Mouse (Mus musculus) ES-E14 (cell line): ENCODE measurements around the gene Wfdc3. TPM values are rescaled to one million over a fixed set of nuclear protein-coding genes. Genes with fewer than 3 reads are reported as not detected.

ENCODE experiments used
- DNase-seq: peaks from one replicate; pipeline ENCODE4 v3.0.0-alpha.2; 2013; ENCODE audit warnings: low read depth, low spot score
- H3K27ac ChIP-seq: 2 replicates; pipeline ENCODE4 v1.5.1; 2012; ENCODE audit warnings: low read depth, mild to moderate bottlenecking, low read length, moderate library complexity, mixed read lengths; ENCODE audit not compliant: poor library complexity, insufficient read depth, severe bottlenecking
- H3K36me3 ChIP-seq: 2 replicates; pipeline ENCODE4 v1.6.1; 2012; ENCODE audit warnings: mild to moderate bottlenecking, low read length, moderate library complexity, mixed read lengths; ENCODE audit not compliant: control insufficient read depth, poor library complexity, insufficient read depth, severe bottlenecking
- H3K4me1 ChIP-seq, 2 experiments: fragments of 150-350 bp in 1 of 2; sonication (generic) in 1 of 2; 2 replicates each; pipeline ENCODE4 v1.6.1; 2012; ENCODE audit warnings: low read length in 2 of 2, mild to moderate bottlenecking in 1 of 2, mixed read lengths in 1 of 2; ENCODE audit not compliant: control insufficient read depth in 2 of 2, insufficient read depth in 2 of 2, poor library complexity in 1 of 2
- H3K4me3 ChIP-seq, 2 experiments: fragments of 150-350 bp in 1 of 2; sonication (generic) in 1 of 2; 2 replicates each; pipeline ENCODE4 v1.5.1; 2012; ENCODE audit warnings: low read length in 2 of 2, low read depth in 1 of 2, mild to moderate bottlenecking in 1 of 2, mixed read lengths in 1 of 2; ENCODE audit not compliant: insufficient read depth in 1 of 2, poor library complexity in 1 of 2, severe bottlenecking in 1 of 2
- H3K9ac ChIP-seq: 2 replicates; pipeline ENCODE4 v1.6.1; 2012; ENCODE audit warnings: low read depth, mild to moderate bottlenecking, low read length, mixed read lengths; ENCODE audit not compliant: poor library complexity, insufficient read depth, severe bottlenecking
- H3K9me3 ChIP-seq: fragments of 150-350 bp; sonication (generic); 2 replicates; pipeline ENCODE4 v1.6.1; 2012; ENCODE audit warnings: low read depth, mild to moderate bottlenecking, low read length; ENCODE audit not compliant: control insufficient read depth, insufficient read depth
- CHD2 ChIP-seq: IDR thresholded peaks from 2 replicates; pipeline ENCODE4 v1.6.1; 2014; ENCODE audit warnings: mild to moderate bottlenecking, low read depth, low read length, inconsistent platforms
- HCFC1 ChIP-seq: IDR thresholded peaks from 2 replicates; pipeline ENCODE4 v1.6.1; 2012; ENCODE audit warnings: low read length, inconsistent platforms, borderline replicate concordance; ENCODE audit not compliant: insufficient read depth
- MAFK ChIP-seq: IDR thresholded peaks from 2 replicates; pipeline ENCODE4 v1.6.1; 2014; ENCODE audit warnings: mild to moderate bottlenecking, low read depth, low read length, inconsistent platforms; ENCODE audit not compliant: insufficient read depth
- ZC3H11A ChIP-seq: IDR thresholded peaks from 2 replicates; pipeline ENCODE4 v1.6.1; 2012; ENCODE audit warnings: low read depth, mild to moderate bottlenecking, inconsistent platforms, low read length, borderline replicate concordance
- ZNF384 ChIP-seq: IDR thresholded peaks from 2 replicates; pipeline ENCODE4 v1.6.1; 2012; ENCODE audit warnings: low read depth, low read length, inconsistent platforms
- in situ Hi-C, 2 experiments: fragments of 600-800 bp; cut with MboI; formaldehyde crosslinking; loops; one replicate each; pipeline ENCODE4 v1.15.1; 2025; ENCODE audit warnings: low sequenced_read_pairs in 2 of 2, inconsistent platforms in 1 of 2; ENCODE audit not compliant: unreplicated experiment in 2 of 2
- total RNA-seq: library from RNA; depleted of rRNA; stranded (reverse); fragments of 300-350 nt; gene quantifications from 2 replicates; pipeline ENCODE4 v1.2.3, GENCODE M21; 2012; rRNA removed

The Wfdc3 gene
- total RNA-seq: 0.18 and 0.58 TPM in 2 replicates

DNA sequence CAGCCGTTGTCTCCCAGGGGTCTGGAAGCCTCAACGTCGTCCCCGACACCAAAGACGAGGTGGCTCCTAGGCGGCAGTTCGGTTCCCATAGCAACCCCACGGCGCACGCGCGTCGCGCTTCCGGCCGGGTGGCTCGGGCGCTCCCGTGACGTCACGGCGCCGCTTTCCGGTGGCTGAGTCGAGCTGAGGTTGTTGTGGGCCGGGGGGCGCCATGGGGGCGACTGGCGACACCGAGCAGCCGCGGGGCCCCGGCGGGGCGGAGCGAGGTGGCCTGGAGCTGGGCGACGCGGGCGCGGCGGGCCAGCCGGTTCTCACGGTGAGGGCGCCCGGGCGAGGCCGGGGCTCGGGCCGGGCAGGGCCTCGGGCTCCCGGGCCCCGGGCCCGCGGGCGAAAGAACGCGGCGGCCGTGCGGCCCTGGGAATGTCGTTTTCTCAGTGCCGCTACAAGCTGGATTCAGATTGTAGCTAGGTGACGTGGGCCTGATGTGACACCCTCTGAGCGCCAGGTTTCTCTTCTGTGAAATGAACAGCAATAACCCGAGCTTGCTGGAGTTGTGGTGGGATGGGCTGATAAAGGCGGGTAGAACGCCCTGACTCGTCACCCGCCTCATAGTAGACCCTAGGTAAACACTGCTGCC, at the start of gene Wfdc3, which contains the start of gene Dnttip1:
Gene Wfdc3, minus strand, starts transcription at position 89 of the 637 bp plus-strand sequence.
Gene Dnttip1, plus strand, starts transcription at position 141 of the 637 bp plus-strand sequence.
- H3K9me3 ChIP-seq: no peaks in the 10 kb centered on the region
- DNase-seq: peak; percentile 84
- H3K27ac ChIP-seq: no peak within 1 kb of the TSS
- H3K4me1 ChIP-seq: peaks cover 0 to 4% of the 10 kb centered on the region in 2 experiments; a peak in 2 of 4 replicates
- peak within 1 kb of the TSS; percentile 93 for H3K9ac ChIP-seq
- H3K4me3 ChIP-seq: peak within 1 kb of the TSS; percentile 80 to 90
- in situ Hi-C loops: no loop called here
- TF ChIP-seq HCFC1 (peak; percentile 67; the same call in 1 of the 2 replicates), ZC3H11A (no peak)
- H3K36me3 ChIP-seq: peaks cover 11% of the 10 kb centered on the region

DNA sequence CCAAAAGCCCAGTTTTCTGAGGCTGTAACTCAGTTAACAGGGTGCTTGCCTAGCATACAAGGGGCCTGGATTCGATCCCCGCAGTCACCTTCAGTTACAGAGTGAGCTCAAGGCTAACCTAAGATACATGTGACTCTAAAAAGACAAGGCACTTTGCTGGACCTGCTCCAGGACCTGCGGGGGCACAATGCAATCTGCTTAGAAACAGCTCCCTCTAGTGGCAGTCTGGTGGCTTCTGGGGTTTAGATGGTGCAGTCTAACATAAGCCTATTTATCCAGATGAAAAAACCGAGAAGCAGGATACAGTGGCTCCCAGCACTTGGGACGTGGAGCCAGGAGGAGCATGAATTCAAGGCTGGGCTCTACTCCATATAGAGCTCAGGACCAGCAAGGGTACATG, 48.6 kb upstream of the Wfdc3 start:
- in situ Hi-C loops: no loop called here
- Histone ChIP-seq H3K36me3 (peaks cover 34% of the 10 kb centered on the region), H3K4me3 (no peak overlapping the region)

DNA sequence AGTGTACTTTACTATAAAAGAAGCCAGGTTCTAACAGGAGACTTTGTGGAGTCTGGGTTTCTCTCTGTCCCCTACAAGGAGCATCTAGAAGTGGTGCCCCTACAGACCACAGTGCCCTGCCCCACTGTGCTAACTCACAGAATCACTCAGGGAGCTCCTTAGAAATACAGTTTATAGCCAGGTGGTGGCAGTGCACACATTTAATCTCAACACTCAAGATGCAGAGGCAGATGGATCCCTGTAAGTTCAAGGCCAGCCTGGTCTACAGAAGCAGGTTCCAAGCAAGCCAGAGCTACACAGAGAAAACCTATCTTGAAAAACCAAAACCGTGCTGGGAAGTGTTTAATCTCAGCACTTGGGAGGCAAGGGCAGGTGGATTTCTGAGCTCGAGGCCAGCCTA, 48.0 kb upstream of the Wfdc3 start:
- no peak for DNase-seq
- no peak overlapping the region for H3K4me3 ChIP-seq
- no peaks in the 10 kb centered on the region for H3K9me3 ChIP-seq
- peaks cover 34% of the 10 kb centered on the region for H3K36me3 ChIP-seq
- no peak overlapping the region for H3K9ac ChIP-seq
- in situ Hi-C loops: no loop called here
- H3K27ac ChIP-seq: no peak overlapping the region
- peaks cover 7 to 20% of the 10 kb centered on the region in 2 experiments for H3K4me1 ChIP-seq
- TF ChIP-seq MAFK (no peak), ZNF384 (no peak), ZC3H11A (no peak), HCFC1 (no peak), CHD2 (no peak)

More for the DNA sequence above, 48.6 kb upstream of the Wfdc3 start:
- no peak overlapping the region for H3K27ac ChIP-seq
- peak; percentile 81 for DNase-seq
- H3K9me3 ChIP-seq: no peaks in the 10 kb centered on the region
- H3K9ac ChIP-seq: no peak overlapping the region
- H3K4me1 ChIP-seq: peaks cover 3 to 16% of the 10 kb centered on the region in 2 experiments; a peak in 2 of 4 replicates
- TF ChIP-seq ZNF384 (peak; percentile 62), MAFK (no peak), ZC3H11A (no peak)

DNA sequence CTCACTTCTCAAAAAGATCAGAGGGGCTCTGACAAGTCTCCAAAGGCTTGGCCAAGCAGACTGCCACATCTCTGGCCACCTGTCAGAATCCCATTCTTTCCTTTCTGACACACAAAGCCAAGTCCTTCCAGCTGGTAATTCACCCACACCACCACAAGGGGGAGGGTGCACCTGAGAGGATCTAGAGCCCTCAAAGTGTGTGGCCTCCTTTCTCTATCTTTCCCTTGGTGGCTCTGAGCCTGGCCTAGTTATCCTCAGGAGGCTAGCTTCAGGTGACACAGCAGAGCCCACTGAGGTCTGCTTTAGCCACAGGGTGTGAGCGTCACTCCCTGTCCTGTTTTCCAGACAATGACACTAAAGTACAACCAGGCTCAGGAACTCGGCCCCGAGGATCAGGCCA, 47.5 kb upstream of the Wfdc3 start:
- TF ChIP-seq ZNF384 (no peak), MAFK (no peak), ZC3H11A (no peak), HCFC1 (no peak), CHD2 (no peak)
- Histone ChIP-seq H3K36me3 (peaks cover 33% of the 10 kb centered on the region), H3K27ac (peak overlapping the region; percentile 35; the same call in 1 of the 2 replicates), H3K9me3 (no peaks in the 10 kb centered on the region), H3K4me1 (peaks cover 7 to 25% of the 10 kb centered on the region in 2 experiments), H3K9ac (no peak overlapping the region), H3K4me3 (no peak overlapping the region)
- peak; percentile 82 for DNase-seq
- in situ Hi-C loops: no loop called here
